Mouse (Mus musculus) heart, postnatal 0 days (tissue): ENCODE measurements around the gene Znrf2. TPM values are rescaled to one million over a fixed set of nuclear protein-coding genes. Genes with fewer than 3 reads are reported as not detected.

Experiments
- ATAC-seq: fragments of 200-750 bp; cut with Nextera tagmentation; 2 replicates; pipeline ENCODE4 v1.8.0; 2017; ENCODE audit warnings: low read depth, moderate number of reproducible peaks, moderate library complexity; ENCODE audit not compliant: insufficient read depth
- DNase-seq: peaks from one replicate; pipeline ENCODE4 v3.0.0-alpha.2; 2016; ENCODE audit warnings: low spot score
- H3K27ac ChIP-seq: fragments of 300-500 bp; sonication (generic); 2 replicates; pipeline ENCODE4 v1.5.1; 2014; ENCODE audit warnings: low read depth, mild to moderate bottlenecking
- H3K27me3 ChIP-seq: fragments of 300-500 bp; sonication (generic); 2 replicates; pipeline ENCODE4 v1.6.1; 2014; ENCODE audit warnings: low read length, mixed read lengths; ENCODE audit not compliant: control insufficient read depth, insufficient read depth
- H3K36me3 ChIP-seq: fragments of 300-500 bp; sonication (generic); replicated peaks from 2 replicates; pipeline ENCODE4 v1.6.1; 2014; ENCODE audit warnings: low read length, mixed read lengths; ENCODE audit not compliant: control insufficient read depth, insufficient read depth
- H3K4me1 ChIP-seq: fragments of 300-500 bp; sonication (generic); 2 replicates; pipeline ENCODE4 v1.6.1; 2014; ENCODE audit warnings: antibody characterized with exemption; ENCODE audit not compliant: control insufficient read depth, insufficient read depth
- H3K4me2 ChIP-seq: fragments of 300-500 bp; sonication (generic); 2 replicates; pipeline ENCODE4 v1.6.1; 2014; ENCODE audit warnings: low read depth, mild to moderate bottlenecking, low read length, moderate library complexity
- H3K4me3 ChIP-seq: fragments of 300-500 bp; sonication (generic); 2 replicates; pipeline ENCODE4 v1.5.1; 2014; ENCODE audit warnings: low read depth, low read length
- H3K9ac ChIP-seq: fragments of 300-500 bp; sonication (generic); replicated peaks from 2 replicates; pipeline ENCODE4 v1.6.1; 2014; ENCODE audit warnings: low read depth, low read length, mixed read lengths
- H3K9me3 ChIP-seq: fragments of 300-500 bp; sonication (generic); replicated peaks from 2 replicates; pipeline ENCODE4 v1.6.1; 2016; ENCODE audit warnings: low read length; ENCODE audit not compliant: control insufficient read depth
- CTCF ChIP-seq: IDR thresholded peaks from 2 replicates; pipeline ENCODE4 v1.5.1; 2016; ENCODE audit warnings: antibody characterized with exemption, control low read depth, low read depth
- EP300 ChIP-seq: IDR thresholded peaks from 2 replicates; pipeline ENCODE4 v1.6.1; 2016; ENCODE audit warnings: antibody characterized with exemption, low read depth
- WGBS: fragments of 180-500 bp; shearing (Covaris S2); extraction: QIAGEN DNeasy Blood & Tissue Kit; methylation state at CpG from one replicate; pipeline ENCODE4 v1.1.7; 2014; 5-methylcytosine and 5-hydroxymethylcytosine counted together
- polyA plus RNA-seq: library from polyadenylated mRNA; unstranded; fragments of >200 nt; fragmentation: Nextera tagmentation; extraction: Ambion mirVana; gene quantifications from 2 replicates; pipeline ENCODE4 v1.2.1, GENCODE M21; 2015
- total RNA-seq: library from RNA; depleted of rRNA; stranded (reverse); fragments of >200 nt; gene quantifications from 2 replicates; pipeline ENCODE4 v1.2.3, GENCODE M21; 2014; ENCODE audit warnings: low replicate concordance

The Znrf2 gene
- total and polyA plus RNA-seq, 2 experiments from 2014 or later, result 4.3 to 7.1 TPM

- H3K36me3 ChIP-seq, result no peaks in the 10 kb centered on the region
- no peak overlapping the region for H3K4me3 ChIP-seq
- ATAC-seq (no peak), DNase-seq (no peak)
- H3K9ac ChIP-seq, result no peak overlapping the region
- no peak overlapping the region for H3K4me2 ChIP-seq
- H3K27ac ChIP-seq, result no peak overlapping the region
- H3K4me1 ChIP-seq, result no peaks in the 10 kb centered on the region; the same call in 1 of the 2 replicates
- H3K27me3 ChIP-seq, result no peaks in the 10 kb centered on the region
- 25% methylated on average over 8 of the region's 8 CpGs for WGBS
- no peak for TF ChIP-seq CTCF
- TF ChIP-seq EP300, result no peak
- no peaks in the 10 kb centered on the region for H3K9me3 ChIP-seq
Observed at GRCm38 (mm10) chr6:54777661-54778060, 39.1 kb upstream of the Znrf2 start.

- ATAC-seq (no peak), DNase-seq (no peak)
- no peak for TF ChIP-seq CTCF
- TF ChIP-seq EP300, result no peak
- H3K4me3 ChIP-seq, result no peak overlapping the region
- no peak overlapping the region for H3K9ac ChIP-seq
- no peak overlapping the region for H3K4me2 ChIP-seq
- no peaks in the 10 kb centered on the region for H3K9me3 ChIP-seq
- 85% methylated on average over 5 of the region's 5 CpGs for WGBS
- H3K27me3 ChIP-seq, result no peaks in the 10 kb centered on the region
- H3K27ac ChIP-seq, result no peak overlapping the region
- no peaks in the 10 kb centered on the region for H3K36me3 ChIP-seq
- no peaks in the 10 kb centered on the region; the same call in 1 of the 2 replicates for H3K4me1 ChIP-seq
Observed at GRCm38 (mm10) chr6:54779968-54780367, 36.7 kb upstream of the Znrf2 start.

GRCm38 (mm10) chr6:54780569-54781304, 36.0 kb upstream of the Znrf2 start:
- H3K4me2 ChIP-seq, result no peak overlapping the region
- no peak overlapping the region for H3K9ac ChIP-seq
- WGBS, result 41% methylated on average over 5 of the region's 5 CpGs
- H3K4me1 ChIP-seq, result no peaks in the 10 kb centered on the region; the same call in 1 of the 2 replicates
- H3K27me3 ChIP-seq, result no peaks in the 10 kb centered on the region
- no peak overlapping the region for H3K27ac ChIP-seq
- no peaks in the 10 kb centered on the region for H3K9me3 ChIP-seq
- no peak for DNase-seq
- TF ChIP-seq CTCF (no peak), EP300 (no peak)
- ATAC-seq, result no peak
- H3K4me3 ChIP-seq, result no peak overlapping the region
- H3K36me3 ChIP-seq, result no peaks in the 10 kb centered on the region

GRCm38 (mm10) chr6:54781881-54782280, 34.8 kb upstream of the Znrf2 start:
- H3K4me3 ChIP-seq, result no peak overlapping the region
- no peak for DNase-seq
- WGBS, result 69% methylated on average over 6 of the region's 6 CpGs
- ATAC-seq, result no peak
- no peaks in the 10 kb centered on the region; the same call in 1 of the 2 replicates for H3K4me1 ChIP-seq
- H3K4me2 ChIP-seq, result no peak overlapping the region
- no peak overlapping the region for H3K9ac ChIP-seq
- H3K27ac ChIP-seq, result no peak overlapping the region
- H3K9me3 ChIP-seq, result no peaks in the 10 kb centered on the region
- no peak for TF ChIP-seq CTCF
- H3K36me3 ChIP-seq, result no peaks in the 10 kb centered on the region
- H3K27me3 ChIP-seq, result no peaks in the 10 kb centered on the region

- ATAC-seq (no peak), DNase-seq (no peak)
- Histone ChIP-seq H3K9me3 (no peaks in the 10 kb centered on the region), H3K9ac (no peak overlapping the region), H3K4me1 (no peaks in the 10 kb centered on the region; the same call in 1 of the 2 replicates), H3K27me3 (no peaks in the 10 kb centered on the region), H3K27ac (no peak overlapping the region), H3K4me3 (no peak overlapping the region), H3K36me3 (no peaks in the 10 kb centered on the region), H3K4me2 (no peak overlapping the region)
- WGBS, result 74% methylated on average over 5 of the region's 5 CpGs
- TF ChIP-seq CTCF (no peak), EP300 (no peak)
Observed at GRCm38 (mm10) chr6:54785098-54785730, 31.5 kb upstream of the Znrf2 start.
